Mouse (Mus musculus) stomach, postnatal 0 days (tissue): Measurements from ENCODE around the gene Med12l. TPM values are rescaled to one million over a fixed set of nuclear protein-coding genes. Genes with fewer than 3 reads are reported as not detected.
"Not testable (repeated sequence)": the region's sequence is repeated elsewhere in the genome, so short reads cannot be mapped to it uniquely, and the experiment has no call there.

Source experiments
- ATAC-seq: fragments of 200-750 bp; cut with Nextera tagmentation; 2 replicates; pipeline ENCODE4 v1.8.0; 2017; ENCODE audit not compliant: low FRiP score, low TSS enrichment
- DNase-seq: peaks from one replicate; pipeline ENCODE4 v3.0.0-alpha.2; 2016; ENCODE audit warnings: low spot score
- H3K27ac ChIP-seq: fragments of 300-500 bp; sonication (generic); replicated peaks from 2 replicates; pipeline ENCODE4 v1.5.1; 2014; ENCODE audit warnings: mild to moderate bottlenecking, control low read depth
- H3K27me3 ChIP-seq: fragments of 300-500 bp; sonication (generic); 2 replicates; pipeline ENCODE4 v1.6.1; 2014; ENCODE audit warnings: low read length; ENCODE audit not compliant: control insufficient read depth, insufficient read depth
- H3K36me3 ChIP-seq: fragments of 300-500 bp; sonication (generic); 2 replicates; pipeline ENCODE4 v1.6.1; 2014; ENCODE audit warnings: low read length, mixed read lengths; ENCODE audit not compliant: control insufficient read depth, insufficient read depth
- H3K4me1 ChIP-seq: fragments of 300-500 bp; sonication (generic); replicated peaks from 2 replicates; pipeline ENCODE4 v1.6.1; 2014; ENCODE audit warnings: antibody characterized with exemption; ENCODE audit not compliant: control insufficient read depth, insufficient read depth
- H3K4me2 ChIP-seq: fragments of 300-500 bp; sonication (generic); replicated peaks from 2 replicates; pipeline ENCODE4 v1.6.1; 2014; ENCODE audit warnings: low read depth, mild to moderate bottlenecking, control low read depth, moderate library complexity
- H3K4me3 ChIP-seq: fragments of 300-500 bp; sonication (generic); 2 replicates; pipeline ENCODE4 v1.5.1; 2014; ENCODE audit warnings: low read depth, low read length, control low read depth
- H3K9ac ChIP-seq: fragments of 300-500 bp; sonication (generic); 2 replicates; pipeline ENCODE4 v1.6.1; 2014; ENCODE audit warnings: mild to moderate bottlenecking, low read length, control low read depth, mixed read lengths
- H3K9me3 ChIP-seq: fragments of 300-500 bp; sonication (generic); 2 replicates; pipeline ENCODE4 v1.6.1; 2016; ENCODE audit warnings: low read length; ENCODE audit not compliant: control insufficient read depth
- CTCF ChIP-seq: IDR thresholded peaks from 2 replicates; pipeline ENCODE4 v1.5.1; 2016; ENCODE audit warnings: antibody characterized with exemption, low read depth, mild to moderate bottlenecking, moderate library complexity
- EP300 ChIP-seq: optimal IDR thresholded peaks from 2 replicates; pipeline ENCODE3; 2016; ENCODE audit warnings: antibody characterized with exemption
- WGBS: fragments of 180-500 bp; shearing (Covaris S2); extraction: QIAGEN DNeasy Blood & Tissue Kit; methylation state at CpG from one replicate; pipeline ENCODE4 v1.1.7; 2014; 5-methylcytosine and 5-hydroxymethylcytosine counted together
- polyA plus RNA-seq: library from polyadenylated mRNA; unstranded; fragments of >200 nt; fragmentation: Nextera tagmentation; extraction: Ambion mirVana; gene quantifications from 2 replicates; pipeline ENCODE4 v1.2.1, GENCODE M21; 2015

Med12l gene
- polyA plus RNA-seq, 1 experiment from 2014 or later, result 0.25 TPM

DNA sequence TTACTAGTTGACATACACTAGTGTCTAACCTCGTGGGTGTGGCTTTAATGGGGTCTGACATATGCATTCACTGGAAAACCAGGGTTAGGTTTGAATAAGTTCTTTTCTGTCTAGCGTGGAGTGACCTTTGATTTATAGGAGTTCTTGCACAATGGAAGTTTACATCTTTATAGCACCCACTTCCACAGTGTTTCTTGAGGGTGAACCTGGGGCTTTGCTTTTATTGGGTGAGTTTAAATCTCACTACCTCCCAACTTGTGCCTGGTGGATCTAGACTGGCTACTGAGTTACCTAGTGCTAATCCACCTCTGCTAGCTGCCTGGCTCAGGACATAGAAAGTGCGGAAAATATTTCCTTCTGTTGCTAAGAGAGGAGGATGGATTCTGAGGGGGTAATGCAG is 106.3 kb downstream of the Med12l start:
- H3K36me3 ChIP-seq, result no peaks in the 10 kb centered on the region
- H3K4me3 ChIP-seq, result no peak overlapping the region
- no peaks in the 10 kb centered on the region for H3K27me3 ChIP-seq
- H3K27ac ChIP-seq, result no peak overlapping the region
- H3K4me2 ChIP-seq, result no peak overlapping the region
- TF ChIP-seq CTCF (no peak), EP300 (no peak)
- H3K4me1 ChIP-seq, result no peaks in the 10 kb centered on the region
- DNase-seq (no peak), ATAC-seq (no peak)
- no peak overlapping the region for H3K9ac ChIP-seq
- no peaks in the 10 kb centered on the region for H3K9me3 ChIP-seq
- WGBS, result 63% methylated on average over 3 of the region's 3 CpGs

DNA sequence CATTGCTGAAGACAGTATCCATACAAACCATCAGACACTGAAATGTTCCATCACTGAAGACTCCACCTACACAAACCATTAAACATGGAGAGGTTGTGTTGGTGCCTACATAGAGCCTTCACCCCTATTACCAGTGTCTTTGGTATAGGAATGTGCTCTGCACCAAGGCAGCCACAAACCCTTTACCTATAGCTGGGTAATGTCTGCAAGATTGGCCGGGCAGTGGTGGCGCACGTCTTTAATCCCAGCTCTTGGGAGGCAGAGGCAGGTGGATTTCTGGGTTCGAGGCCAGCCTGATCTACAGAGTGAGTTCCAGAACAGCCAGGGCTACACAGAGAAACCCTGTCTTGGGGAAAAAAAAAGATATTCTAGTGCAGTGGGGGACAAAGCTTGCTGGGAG is 107.7 kb downstream of the Med12l start:
- H3K27ac ChIP-seq, H3K4me2 ChIP-seq, DNase-seq, H3K27me3 ChIP-seq, H3K9ac ChIP-seq, ATAC-seq, H3K4me1 ChIP-seq, H3K4me3 ChIP-seq, H3K9me3 ChIP-seq, H3K36me3 ChIP-seq: not testable (repeated sequence)
- 94% methylated on average over 4 of the region's 4 CpGs for WGBS

DNA sequence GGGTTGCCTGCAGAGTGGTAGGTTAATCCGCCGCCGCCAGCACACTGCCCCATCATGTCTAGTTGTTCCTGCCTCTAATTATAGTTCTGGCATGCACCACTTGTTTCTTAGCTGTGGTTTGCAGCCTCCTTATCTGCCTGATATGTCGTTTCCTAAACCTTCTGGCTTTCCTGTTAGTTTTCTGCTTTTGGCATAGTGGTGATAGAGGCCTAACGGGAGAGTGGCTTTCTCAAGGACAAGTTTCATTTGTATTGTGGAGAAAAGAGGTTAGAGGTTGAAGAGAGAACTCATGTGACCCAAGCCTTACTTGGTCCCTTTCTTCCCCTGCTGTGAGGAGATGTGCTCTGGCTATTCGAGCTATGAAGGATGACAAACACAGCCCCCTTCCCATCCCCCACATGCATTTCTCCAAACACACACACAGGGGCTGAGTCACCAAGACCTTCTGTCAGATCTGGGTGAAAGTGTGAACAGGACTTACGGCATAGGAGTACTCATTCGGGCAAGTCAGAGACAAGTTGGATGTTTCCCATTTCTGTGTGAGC is 108.4 kb downstream of the Med12l start:
- 66% methylated on average over 8 of the region's 8 CpGs for WGBS
- H3K27ac ChIP-seq, result no peak overlapping the region
- DNase-seq, result no peak
- H3K9ac ChIP-seq, result no peak overlapping the region
- H3K4me3 ChIP-seq, result no peak overlapping the region
- TF ChIP-seq CTCF (no peak), EP300 (no peak)
- ATAC-seq, result no peak
- H3K4me2 ChIP-seq, result no peak overlapping the region
- no peaks in the 10 kb centered on the region for H3K27me3 ChIP-seq
- H3K4me1 ChIP-seq, result no peaks in the 10 kb centered on the region
- H3K9me3 ChIP-seq, result no peaks in the 10 kb centered on the region
- no peaks in the 10 kb centered on the region for H3K36me3 ChIP-seq

DNA sequence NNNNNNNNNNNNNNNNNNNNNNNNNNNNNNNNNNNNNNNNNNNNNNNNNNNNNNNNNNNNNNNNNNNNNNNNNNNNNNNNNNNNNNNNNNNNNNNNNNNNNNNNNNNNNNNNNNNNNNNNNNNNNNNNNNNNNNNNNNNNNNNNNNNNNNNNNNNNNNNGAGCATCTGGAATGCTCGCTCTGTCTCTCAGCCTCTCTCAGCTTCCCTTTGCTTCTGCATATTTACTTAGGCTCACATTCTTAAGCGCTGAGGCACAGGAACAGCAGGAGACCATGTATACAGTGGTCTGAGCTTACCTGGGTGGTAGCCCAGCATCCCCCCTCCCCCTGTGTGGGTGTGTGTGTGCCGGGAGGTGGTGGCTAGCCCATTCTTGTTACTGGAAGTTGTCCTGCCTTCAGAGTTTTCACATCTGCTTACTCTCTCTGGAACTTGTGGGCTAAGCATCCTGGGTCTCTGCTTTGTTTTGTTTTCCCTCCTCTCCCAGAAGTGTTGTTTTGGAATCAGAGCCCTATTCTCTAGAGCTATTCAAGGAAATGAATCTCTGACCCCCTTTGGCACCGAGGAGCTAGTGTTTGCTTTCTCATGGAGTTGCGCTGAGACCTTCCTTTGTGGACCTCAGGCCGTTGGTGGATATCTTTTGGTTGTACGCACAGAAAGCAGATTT is 115.6 kb downstream of the Med12l start:
- DNase-seq (peak; percentile 26), ATAC-seq (peak; percentile 73)
- Histone ChIP-seq H3K4me2 (no peak overlapping the region), H3K4me3 (no peak overlapping the region), H3K4me1 (peaks cover 3% of the 10 kb centered on the region; the same call in 1 of the 2 replicates), H3K9ac (no peak overlapping the region), H3K27ac (peak overlapping the region; percentile 40; the same call in 1 of the 2 replicates), H3K27me3 (no peaks in the 10 kb centered on the region), H3K36me3 (no peaks in the 10 kb centered on the region), H3K9me3 (no peaks in the 10 kb centered on the region)
- TF ChIP-seq EP300 (no peak), CTCF (no peak)
- 17% methylated on average over 7 of the region's 7 CpGs for WGBS

DNA sequence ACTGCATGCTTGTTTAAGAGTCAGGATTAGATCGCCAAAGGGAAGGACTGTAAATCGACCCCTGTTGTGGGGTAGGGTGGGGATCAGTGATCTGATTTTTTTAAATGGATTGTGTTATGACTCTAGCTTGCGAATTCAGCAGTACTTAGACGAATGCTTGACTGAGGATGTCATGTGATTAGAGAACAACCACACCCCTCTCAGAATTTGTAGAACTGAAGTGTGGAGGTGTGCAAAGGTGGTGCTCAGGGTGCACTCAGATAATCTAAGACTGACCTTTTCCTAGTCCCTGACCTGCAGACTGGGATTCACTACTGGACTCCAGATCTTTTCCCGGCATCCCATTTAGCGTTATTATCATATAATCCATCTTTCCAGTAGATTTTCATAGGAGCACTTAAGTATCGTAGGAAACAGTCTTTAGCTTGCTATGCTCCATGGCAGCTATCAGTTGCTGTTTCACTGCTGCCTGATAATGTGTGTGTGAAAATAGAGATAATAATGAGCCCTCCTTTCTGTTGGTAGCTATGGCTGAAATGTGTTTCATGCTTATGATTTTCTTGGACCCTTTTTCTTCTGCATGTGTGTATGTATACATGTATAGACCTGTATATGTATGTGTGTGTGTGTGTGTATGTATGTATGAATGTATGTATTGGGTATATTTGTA is 116.3 kb downstream of the Med12l start:
- H3K27ac ChIP-seq, result peak overlapping the region; percentile 40; the same call in 1 of the 2 replicates
- 53% methylated on average over 7 of the region's 7 CpGs for WGBS
- no peaks in the 10 kb centered on the region for H3K27me3 ChIP-seq

DNA sequence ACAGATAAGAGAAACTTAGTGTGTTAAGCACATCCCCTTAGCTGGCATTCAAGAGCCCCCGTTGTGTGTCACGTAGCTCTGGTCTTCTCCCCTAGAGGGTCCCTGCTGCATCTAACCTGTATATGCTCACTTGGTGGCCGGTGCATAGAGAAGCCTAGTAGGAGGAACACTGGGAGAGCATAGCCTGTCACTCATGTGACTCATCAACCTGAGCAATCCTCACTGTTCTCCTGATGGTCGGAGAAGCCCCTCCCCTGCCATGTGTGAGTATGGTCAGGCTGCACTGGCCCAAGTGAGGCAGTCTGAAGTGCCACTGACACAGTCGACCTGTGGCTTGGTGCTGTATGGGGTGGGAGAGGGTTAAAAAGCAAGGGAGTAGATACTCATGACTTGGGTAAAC is 119.4 kb downstream of the Med12l start:
- 73% methylated on average over 5 of the region's 5 CpGs for WGBS
- H3K9me3 ChIP-seq, result no peaks in the 10 kb centered on the region
- no peak overlapping the region for H3K4me3 ChIP-seq
- H3K9ac ChIP-seq, result no peak overlapping the region
- no peak for ATAC-seq
- peaks cover 3% of the 10 kb centered on the region; the same call in 1 of the 2 replicates for H3K4me1 ChIP-seq
- DNase-seq, result no peak
- H3K36me3 ChIP-seq, result no peaks in the 10 kb centered on the region
- H3K4me2 ChIP-seq, result no peak overlapping the region
- no peak overlapping the region for H3K27ac ChIP-seq
- TF ChIP-seq CTCF (no peak), EP300 (no peak)
- H3K27me3 ChIP-seq, result no peaks in the 10 kb centered on the region

More for the DNA sequence above, 116.3 kb downstream of the Med12l start:
- Histone ChIP-seq H3K9me3 (no peaks in the 10 kb centered on the region), H3K36me3 (no peaks in the 10 kb centered on the region), H3K4me1 (peaks cover 3% of the 10 kb centered on the region; the same call in 1 of the 2 replicates), H3K4me3 (no peak overlapping the region), H3K9ac (no peak overlapping the region), H3K4me2 (no peak overlapping the region)
- no peak for ATAC-seq
- TF ChIP-seq EP300 (no peak), CTCF (no peak)
- DNase-seq, result no peak
